Mouse (Mus musculus): ENCODE results near the gene Grm8. TPM values are rescaled to one million over a fixed set of nuclear protein-coding genes. Genes with fewer than 3 reads are reported as not detected.

Grm8 gene
- polyA plus RNA-seq, 1 experiment from 2014 or later: not detected

GRCm38 (mm10) chr6:28114916-28115315 is 20.1 kb downstream of the Grm8 start:
- Histone ChIP-seq H3K9me3 (no peaks in the 10 kb centered on the region), H3K36me3 (no peaks in the 10 kb centered on the region), H3K4me2 (no peak overlapping the region), H3K4me3 (no peak overlapping the region), H3K4me1 (no peaks in the 10 kb centered on the region), H3K9ac (no peak overlapping the region), H3K27me3 (no peaks in the 10 kb centered on the region), H3K27ac (no peak overlapping the region)
- ATAC-seq (ENCODE audit: borderline replicate concordance, extremely low read depth, low FRiP score, low TSS enrichment): no peak
- 70% methylated on average over 1 of the region's 1 CpGs for WGBS

GRCm38 (mm10) chr6:28111551-28111950 is 23.4 kb downstream of the Grm8 start:
- Histone ChIP-seq H3K9ac (no peak overlapping the region), H3K36me3 (no peaks in the 10 kb centered on the region), H3K4me2 (no peak overlapping the region), H3K9me3 (no peaks in the 10 kb centered on the region), H3K4me1 (no peaks in the 10 kb centered on the region), H3K4me3 (no peak overlapping the region), H3K27ac (no peak overlapping the region), H3K27me3 (no peaks in the 10 kb centered on the region)
- ATAC-seq (ENCODE audit: borderline replicate concordance, extremely low read depth, low FRiP score, low TSS enrichment): no peak
- 80% methylated on average over 8 of the region's 8 CpGs for WGBS

- Histone ChIP-seq H3K36me3 (no peaks in the 10 kb centered on the region), H3K4me1 (no peaks in the 10 kb centered on the region), H3K9me3 (no peaks in the 10 kb centered on the region), H3K27me3 (no peaks in the 10 kb centered on the region), H3K9ac (no peak overlapping the region), H3K4me3 (no peak overlapping the region), H3K27ac (no peak overlapping the region), H3K4me2 (no peak overlapping the region)
- WGBS: 26% methylated on average over 9 of the region's 9 CpGs
- no peak for ATAC-seq (ENCODE audit: borderline replicate concordance, extremely low read depth, low FRiP score, low TSS enrichment)
These were observed 32.2 kb downstream of the Grm8 start for GRCm38 (mm10) chr6:28102608-28103316.

GRCm38 (mm10) chr6:28100001-28100400 is 35.0 kb downstream of the Grm8 start:
- Histone ChIP-seq H3K4me3 (no peak overlapping the region), H3K4me1 (no peaks in the 10 kb centered on the region), H3K4me2 (no peak overlapping the region), H3K27ac (no peak overlapping the region), H3K36me3 (no peaks in the 10 kb centered on the region), H3K27me3 (no peaks in the 10 kb centered on the region), H3K9ac (no peak overlapping the region), H3K9me3 (no peaks in the 10 kb centered on the region)
- no peak for ATAC-seq (ENCODE audit: borderline replicate concordance, extremely low read depth, low FRiP score, low TSS enrichment)
- 73% methylated on average over 3 of the region's 3 CpGs for WGBS

GRCm38 (mm10) chr6:28092511-28092910 is 42.5 kb downstream of the Grm8 start:
- no peaks in the 10 kb centered on the region for H3K36me3 ChIP-seq
- H3K4me2 ChIP-seq: no peak overlapping the region
- H3K27me3 ChIP-seq: no peaks in the 10 kb centered on the region
- no peak overlapping the region for H3K9ac ChIP-seq
- no peak overlapping the region for H3K4me3 ChIP-seq
- 85% methylated on average over 6 of the region's 6 CpGs for WGBS
- H3K9me3 ChIP-seq: no peaks in the 10 kb centered on the region
- H3K4me1 ChIP-seq: no peaks in the 10 kb centered on the region
- ATAC-seq (ENCODE audit: borderline replicate concordance, extremely low read depth, low FRiP score, low TSS enrichment): no peak
- no peak overlapping the region for H3K27ac ChIP-seq

GRCm38 (mm10) chr6:28091836-28092235 is 43.1 kb downstream of the Grm8 start:
- H3K4me2 ChIP-seq: no peak overlapping the region
- H3K27ac ChIP-seq: no peak overlapping the region
- H3K9ac ChIP-seq: no peak overlapping the region
- H3K27me3 ChIP-seq: no peaks in the 10 kb centered on the region
- H3K4me3 ChIP-seq: no peak overlapping the region
- H3K4me1 ChIP-seq: no peaks in the 10 kb centered on the region
- WGBS: 81% methylated on average over 3 of the region's 3 CpGs
- no peaks in the 10 kb centered on the region for H3K9me3 ChIP-seq
- H3K36me3 ChIP-seq: no peaks in the 10 kb centered on the region
- no peak for ATAC-seq (ENCODE audit: borderline replicate concordance, extremely low read depth, low FRiP score, low TSS enrichment)

- H3K36me3 ChIP-seq: no peaks in the 10 kb centered on the region
- ATAC-seq (ENCODE audit: borderline replicate concordance, extremely low read depth, low FRiP score, low TSS enrichment): no peak
- no peaks in the 10 kb centered on the region for H3K4me1 ChIP-seq
- no peak overlapping the region for H3K4me2 ChIP-seq
- no peak overlapping the region for H3K27ac ChIP-seq
- H3K9me3 ChIP-seq: no peaks in the 10 kb centered on the region
- H3K27me3 ChIP-seq: no peaks in the 10 kb centered on the region
- H3K4me3 ChIP-seq: no peak overlapping the region
- no peak overlapping the region for H3K9ac ChIP-seq
These were observed 44.0 kb downstream of the Grm8 start for GRCm38 (mm10) chr6:28090981-28091380.

DNA sequence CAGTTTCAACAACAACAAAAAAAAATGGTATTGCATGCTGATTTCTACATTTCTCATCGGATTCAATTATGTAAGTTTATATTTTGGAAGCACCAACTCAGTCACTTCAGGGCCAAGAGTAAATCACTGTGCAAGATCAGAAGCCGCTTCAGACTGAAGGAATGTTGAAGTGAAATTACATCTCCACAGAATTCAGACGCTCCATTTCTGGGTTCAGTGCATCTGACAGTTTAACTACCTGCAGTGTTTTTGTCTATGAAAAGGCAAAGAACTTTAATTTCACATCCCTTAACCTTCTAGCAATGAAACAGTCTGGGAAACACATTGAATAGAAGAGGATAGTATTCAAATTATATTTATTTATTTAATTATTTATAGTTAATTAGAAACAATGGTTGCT is 59.4 kb downstream of the Grm8 start:
- Histone ChIP-seq H3K4me2 (no peak overlapping the region), H3K9me3 (no peaks in the 10 kb centered on the region), H3K4me3 (no peak overlapping the region), H3K9ac (no peak overlapping the region), H3K27me3 (no peaks in the 10 kb centered on the region), H3K27ac (no peak overlapping the region), H3K4me1 (no peaks in the 10 kb centered on the region), H3K36me3 (no peaks in the 10 kb centered on the region)
- 85% methylated on average over 3 of the region's 3 CpGs for WGBS
- ATAC-seq (ENCODE audit: borderline replicate concordance, extremely low read depth, low FRiP score, low TSS enrichment): no peak

- H3K36me3 ChIP-seq: no peaks in the 10 kb centered on the region
- no peaks in the 10 kb centered on the region for H3K9me3 ChIP-seq
- no peak overlapping the region for H3K9ac ChIP-seq
- H3K27me3 ChIP-seq: no peaks in the 10 kb centered on the region
- H3K27ac ChIP-seq: no peak overlapping the region
- H3K4me1 ChIP-seq: no peaks in the 10 kb centered on the region
- no peak overlapping the region for H3K4me2 ChIP-seq
- no peak for ATAC-seq (ENCODE audit: borderline replicate concordance, extremely low read depth, low FRiP score, low TSS enrichment)
- 50% methylated on average over 3 of the region's 3 CpGs for WGBS
- no peak overlapping the region for H3K4me3 ChIP-seq
These were observed 60.5 kb downstream of the Grm8 start for GRCm38 (mm10) chr6:28074470-28074869.

DNA sequence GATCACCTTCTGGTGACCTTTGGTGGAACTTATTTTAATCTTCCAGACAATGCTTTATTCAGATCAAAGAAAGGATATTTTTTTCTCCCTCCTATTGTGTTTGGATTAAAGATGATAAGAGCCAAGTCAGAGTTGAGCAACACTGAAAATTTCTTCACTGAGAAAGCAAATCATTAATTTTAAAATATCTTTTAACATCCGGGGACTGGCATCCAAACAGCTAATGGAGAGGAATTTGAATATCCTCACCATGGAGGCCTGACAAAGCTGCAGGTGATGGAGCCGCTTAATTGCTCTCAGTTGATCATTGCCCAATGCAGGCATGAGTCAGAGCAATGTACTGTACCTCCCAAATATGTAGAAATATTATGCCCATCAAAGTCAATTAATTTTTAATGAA is 83.0 kb downstream of the Grm8 start:
- H3K27ac ChIP-seq: no peak overlapping the region
- H3K4me3 ChIP-seq: no peak overlapping the region
- H3K4me1 ChIP-seq: no peaks in the 10 kb centered on the region
- no peak overlapping the region for H3K9ac ChIP-seq
- no peaks in the 10 kb centered on the region for H3K36me3 ChIP-seq
- no peaks in the 10 kb centered on the region for H3K9me3 ChIP-seq
- no peaks in the 10 kb centered on the region for H3K27me3 ChIP-seq
- no peak for ATAC-seq (ENCODE audit: borderline replicate concordance, extremely low read depth, low FRiP score, low TSS enrichment)
- H3K4me2 ChIP-seq: no peak overlapping the region
- WGBS: 66% methylated on average over 2 of the region's 2 CpGs

DNA sequence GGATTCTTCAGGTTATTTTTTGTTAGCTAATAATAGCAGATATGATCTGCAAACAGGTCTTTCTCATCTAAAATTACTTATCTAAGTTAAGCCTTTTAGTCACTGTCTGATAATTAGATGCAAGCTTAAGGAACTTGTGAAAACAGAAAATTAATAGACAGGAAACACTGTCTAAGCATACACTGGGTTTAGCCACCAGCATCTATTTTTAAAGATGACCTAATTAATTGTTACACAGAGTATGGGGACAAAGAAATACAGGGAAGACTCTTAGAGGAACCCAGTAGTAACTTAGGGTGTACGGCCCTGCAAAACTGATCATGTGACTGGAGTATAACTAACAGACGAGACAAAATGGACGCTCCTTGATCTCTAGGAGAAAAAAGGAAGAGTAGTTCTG is 92.6 kb downstream of the Grm8 start:
- H3K9ac ChIP-seq: no peak overlapping the region
- no peaks in the 10 kb centered on the region for H3K27me3 ChIP-seq
- no peak overlapping the region for H3K4me3 ChIP-seq
- H3K4me2 ChIP-seq: no peak overlapping the region
- no peaks in the 10 kb centered on the region for H3K4me1 ChIP-seq
- WGBS: 79% methylated on average over 3 of the region's 3 CpGs
- H3K27ac ChIP-seq: no peak overlapping the region
- no peaks in the 10 kb centered on the region for H3K36me3 ChIP-seq
- no peaks in the 10 kb centered on the region for H3K9me3 ChIP-seq
- no peak for ATAC-seq (ENCODE audit: borderline replicate concordance, extremely low read depth, low FRiP score, low TSS enrichment)

DNA sequence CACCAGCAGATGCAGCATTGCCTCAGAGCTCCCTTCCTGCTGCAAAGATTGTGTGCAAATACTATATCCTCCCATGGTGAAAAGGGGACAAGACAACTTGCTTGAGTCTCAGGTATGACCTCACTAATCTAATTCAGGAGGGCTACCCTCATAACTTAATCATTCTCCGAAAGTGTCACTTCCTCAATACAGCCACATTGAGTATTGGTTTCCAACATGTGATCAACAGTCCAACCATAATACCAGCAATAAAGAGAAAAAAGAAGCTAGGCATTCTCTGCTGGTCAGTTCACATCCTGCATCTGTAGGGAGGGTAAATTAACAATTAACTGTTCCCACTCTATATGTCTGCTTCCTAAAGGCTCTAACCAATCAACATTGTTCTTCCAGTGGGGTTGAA is 94.2 kb downstream of the Grm8 start:
- Histone ChIP-seq H3K9ac (no peak overlapping the region), H3K36me3 (no peaks in the 10 kb centered on the region), H3K9me3 (no peaks in the 10 kb centered on the region), H3K4me1 (no peaks in the 10 kb centered on the region), H3K27me3 (no peaks in the 10 kb centered on the region), H3K27ac (no peak overlapping the region), H3K4me2 (no peak overlapping the region), H3K4me3 (no peak overlapping the region)
- 90% methylated on average over 1 of the region's 1 CpGs for WGBS
- ATAC-seq (ENCODE audit: borderline replicate concordance, extremely low read depth, low FRiP score, low TSS enrichment): no peak

DNA sequence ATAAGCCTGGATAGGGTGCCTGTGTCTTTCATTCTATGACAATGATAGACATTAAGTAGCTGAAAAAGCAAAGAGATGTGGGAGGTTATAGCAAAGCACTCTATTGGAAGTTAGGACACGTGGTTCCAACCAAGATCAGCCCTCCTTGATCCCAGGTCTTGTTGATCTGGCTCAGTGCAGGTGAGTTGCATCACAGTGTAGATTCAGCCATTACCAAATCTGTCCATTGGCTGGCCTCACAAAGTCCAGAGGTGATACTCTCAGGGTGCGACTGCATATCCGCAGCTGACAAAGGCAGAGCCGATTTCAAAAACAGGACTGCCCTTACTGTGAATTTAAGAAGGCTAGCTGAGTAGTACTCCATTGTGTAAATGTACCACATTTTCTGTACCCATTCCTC is 103.0 kb downstream of the Grm8 start:
- WGBS: 79% methylated on average over 4 of the region's 4 CpGs
- Histone ChIP-seq H3K36me3 (no peaks in the 10 kb centered on the region), H3K9ac (no peak overlapping the region), H3K4me3 (no peak overlapping the region), H3K9me3 (no peaks in the 10 kb centered on the region), H3K4me2 (no peak overlapping the region), H3K27me3 (no peaks in the 10 kb centered on the region), H3K27ac (no peak overlapping the region), H3K4me1 (no peaks in the 10 kb centered on the region)
- ATAC-seq (ENCODE audit: borderline replicate concordance, extremely low read depth, low FRiP score, low TSS enrichment): no peak
